Mouse (Mus musculus) thymus, postnatal 25 days (tissue): ENCODE measurements at regions not wholly inside any gene's neighbourhood (a gene's known extent, or its start where the extent isn't known, plus 50 kb on each side); places are given as distances from the start of the nearest gene placed in this dataset.
A peak's percentile ranks its signal among the peaks of the same experiment; 100 is the strongest.

ENCODE experiments used
- DNase-seq: peaks from one replicate; pipeline ENCODE4 v3.0.0; 2022

DNA sequence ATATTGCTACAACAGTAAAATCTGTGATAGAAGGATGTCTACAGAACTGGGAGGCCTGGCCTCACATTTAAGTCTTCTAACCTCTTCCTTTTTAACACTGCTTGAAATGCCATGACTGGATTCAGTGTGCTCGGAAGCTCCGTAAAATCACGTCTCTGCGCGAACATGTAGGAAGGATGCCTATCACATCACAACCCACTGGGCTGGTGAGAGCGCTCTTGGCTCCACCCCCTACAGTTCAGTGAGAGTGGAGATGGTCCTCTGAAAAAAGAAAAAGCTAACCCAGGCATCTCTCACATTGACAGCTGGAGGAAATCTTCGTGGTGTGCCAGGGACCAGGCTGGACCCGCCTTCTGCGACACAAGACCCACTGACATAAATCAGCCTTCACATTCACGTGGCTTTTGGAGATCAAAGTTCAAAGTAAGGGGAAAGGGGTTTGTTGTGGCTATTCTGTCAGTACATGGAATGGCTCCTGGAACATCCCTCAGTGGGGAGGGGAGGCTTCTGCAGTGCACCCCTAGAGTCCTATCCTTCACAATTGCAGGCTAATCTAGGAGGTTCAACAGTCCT lies 230.8 kb upstream of the Jmjd1c start:
- DNase-seq: peak; percentile 9

- DNase-seq: no peak
Observed at GRCm38 (mm10) chr10:66871133-66871664, 224.7 kb upstream of the Jmjd1c start.

DNA sequence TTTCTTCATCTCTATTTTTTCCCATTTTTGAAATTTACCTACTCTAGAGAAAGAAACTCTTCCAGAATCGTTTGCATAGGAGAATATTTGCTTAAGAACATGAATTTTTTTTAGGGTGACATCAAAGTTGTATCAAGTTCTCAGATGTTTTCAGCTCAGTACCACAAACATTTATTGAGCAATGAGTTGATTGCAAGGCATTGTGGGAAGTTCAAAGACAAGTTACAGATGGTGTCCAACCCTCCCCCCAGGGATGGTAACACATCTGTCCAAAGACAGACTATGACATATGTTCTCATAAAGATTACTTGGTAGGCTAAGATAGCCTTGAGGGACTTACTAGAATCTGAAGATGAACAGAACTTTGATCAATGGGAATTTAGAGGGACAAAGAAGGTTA lies 224.3 kb upstream of the Jmjd1c start:
- no peak for DNase-seq

GRCm38 (mm10) chr10:66873468-66873867 lies 222.5 kb upstream of the Jmjd1c start:
- DNase-seq: no peak

DNA sequence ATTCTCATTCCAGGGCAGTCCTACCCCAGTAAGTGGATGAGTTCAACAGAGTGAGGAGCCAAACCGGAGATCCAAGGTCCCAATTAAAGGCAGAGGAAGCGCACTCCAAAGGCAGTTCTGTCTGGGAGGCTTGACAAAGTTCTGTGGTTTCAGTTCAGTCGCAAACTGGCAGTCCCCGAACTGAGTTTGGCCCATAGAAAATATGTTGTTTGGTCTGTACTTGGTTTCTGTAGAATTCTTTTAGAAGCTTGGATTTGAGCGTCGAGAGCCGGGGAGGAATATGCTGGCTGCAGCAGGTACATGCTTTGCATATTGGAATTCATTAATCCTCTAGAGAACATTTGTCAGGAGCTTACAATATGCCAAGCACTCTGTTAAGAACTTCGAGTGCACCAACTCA lies 216.9 kb upstream of the Jmjd1c start:
- DNase-seq: no peak

DNA sequence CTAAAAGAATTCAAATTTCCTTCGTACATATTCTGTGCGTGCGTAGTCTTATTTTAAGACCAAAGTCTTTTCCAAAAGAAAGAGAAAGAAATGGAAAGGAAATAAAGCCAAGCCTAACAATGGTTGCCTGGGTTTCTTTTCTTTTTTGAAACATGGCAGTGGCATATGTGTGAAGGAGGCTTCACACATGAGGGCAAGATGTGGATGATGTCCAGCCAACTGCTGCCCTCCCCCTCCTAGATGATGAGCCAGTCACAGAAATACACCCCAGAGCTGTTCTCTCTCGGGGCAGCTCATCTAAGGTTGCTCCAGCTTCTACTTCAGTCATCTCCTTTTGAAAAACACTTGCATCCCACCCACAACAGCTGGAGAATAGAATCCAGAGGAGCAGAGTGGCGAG lies 213.1 kb upstream of the Jmjd1c start:
- DNase-seq: no peak

- DNase-seq: no peak
Observed at GRCm38 (mm10) chr10:66885575-66885974, 210.3 kb upstream of the Jmjd1c start.

DNA sequence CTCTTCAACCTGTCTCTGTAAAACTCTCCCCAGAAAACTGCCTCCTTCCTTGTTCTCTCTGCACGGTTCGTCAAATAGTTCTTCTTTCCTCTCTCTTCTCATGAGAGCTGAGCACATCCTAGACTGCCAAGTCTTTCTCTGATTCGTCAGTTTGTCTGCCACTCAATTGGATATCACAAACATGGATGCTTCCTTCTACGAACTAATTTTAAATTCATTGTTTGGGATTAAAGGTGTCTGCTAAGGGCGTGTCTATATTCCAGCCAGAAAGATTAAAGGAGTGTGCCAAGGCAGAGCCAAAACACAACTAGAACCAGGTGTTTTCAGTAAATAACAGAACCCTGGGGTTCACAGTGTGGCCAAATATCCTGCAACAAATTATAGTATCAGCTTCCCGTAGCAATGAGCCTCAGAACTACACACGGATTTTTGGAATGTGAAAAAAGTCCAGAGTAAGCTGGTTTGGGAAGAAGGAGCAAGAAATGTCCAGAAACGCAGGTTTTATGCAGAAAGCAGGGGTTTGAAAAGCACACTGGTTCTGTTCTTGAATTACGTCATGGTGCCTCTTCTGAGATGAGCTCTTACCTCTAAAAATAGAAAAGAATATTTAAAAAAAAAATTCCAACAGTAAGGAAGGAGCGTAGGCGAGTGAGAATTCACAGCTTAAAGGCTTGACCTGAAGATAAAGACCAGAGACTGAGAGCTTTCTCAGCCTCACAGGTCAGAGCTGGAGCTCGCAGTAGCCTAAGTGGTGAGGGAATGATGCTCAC lies 206.0 kb upstream of the Jmjd1c start:
- no peak for DNase-seq

DNA sequence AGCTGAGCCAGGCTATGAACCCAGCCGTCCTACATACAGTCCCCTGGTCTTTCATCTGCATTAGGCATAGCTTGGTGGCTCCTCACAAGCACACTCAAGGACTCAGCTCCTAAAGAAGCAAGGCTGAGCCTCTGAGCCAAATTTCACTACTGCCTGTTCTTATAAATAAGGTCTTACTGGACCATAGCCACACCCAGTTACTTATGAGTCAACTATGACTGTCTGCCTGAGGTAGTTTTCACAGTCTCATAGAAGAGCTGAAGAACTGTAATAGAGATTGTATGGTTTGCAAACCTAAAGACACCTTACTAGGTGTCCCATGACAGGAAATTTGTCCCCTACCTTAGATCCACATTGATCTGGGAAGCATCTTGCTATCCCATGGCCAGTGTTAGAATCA lies 204.1 kb upstream of the Jmjd1c start:
- no peak for DNase-seq

- no peak for DNase-seq
Observed at GRCm38 (mm10) chr10:66893836-66894235, 202.1 kb upstream of the Jmjd1c start.

GRCm38 (mm10) chr10:66896698-66897622 lies 199.0 kb upstream of the Jmjd1c start:
- no peak for DNase-seq

DNA sequence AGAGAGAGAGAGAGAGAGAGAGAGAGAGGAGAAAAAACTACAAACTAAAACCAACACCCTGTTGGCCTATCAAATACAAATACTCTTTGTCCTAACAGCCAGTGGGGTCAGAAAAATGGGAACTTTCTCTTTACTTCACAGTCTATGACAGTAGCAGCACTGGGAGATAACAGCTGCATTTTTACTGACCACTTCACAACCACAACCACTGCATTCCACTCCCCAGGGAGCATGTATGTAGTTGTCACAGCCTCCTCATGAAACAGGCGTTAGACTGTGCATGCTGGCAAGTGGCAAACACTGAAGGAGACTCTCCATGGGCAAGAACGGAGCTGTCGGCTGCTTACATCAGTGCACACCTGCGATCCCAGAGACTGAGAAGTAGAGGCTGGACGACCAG lies 196.2 kb upstream of the Jmjd1c start:
- no peak for DNase-seq

DNA sequence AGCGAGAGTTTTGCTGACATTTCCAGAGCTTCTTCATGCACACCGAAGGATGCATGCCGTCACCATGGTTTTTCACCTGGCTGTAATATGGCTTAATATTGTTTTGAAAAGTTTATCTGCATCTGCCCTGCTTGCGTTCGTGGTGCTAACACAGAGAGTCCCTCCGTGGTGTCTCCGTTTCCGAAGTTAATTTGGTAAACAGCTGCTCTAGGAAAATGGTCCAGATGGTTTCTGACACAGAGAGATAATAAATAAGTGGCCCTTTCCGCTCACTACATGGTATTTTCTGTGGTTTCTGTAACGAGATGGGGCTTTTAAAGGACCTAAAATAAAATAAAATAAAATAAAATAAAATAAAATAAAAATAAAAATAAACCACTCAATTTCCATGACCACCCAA lies 195.1 kb upstream of the Jmjd1c start:
- DNase-seq: no peak

GRCm38 (mm10) chr10:66901873-66902272 lies 194.1 kb upstream of the Jmjd1c start:
- no peak for DNase-seq

GRCm38 (mm10) chr10:66904552-66905367 lies 191.2 kb upstream of the Jmjd1c start:
- no peak for DNase-seq

DNA sequence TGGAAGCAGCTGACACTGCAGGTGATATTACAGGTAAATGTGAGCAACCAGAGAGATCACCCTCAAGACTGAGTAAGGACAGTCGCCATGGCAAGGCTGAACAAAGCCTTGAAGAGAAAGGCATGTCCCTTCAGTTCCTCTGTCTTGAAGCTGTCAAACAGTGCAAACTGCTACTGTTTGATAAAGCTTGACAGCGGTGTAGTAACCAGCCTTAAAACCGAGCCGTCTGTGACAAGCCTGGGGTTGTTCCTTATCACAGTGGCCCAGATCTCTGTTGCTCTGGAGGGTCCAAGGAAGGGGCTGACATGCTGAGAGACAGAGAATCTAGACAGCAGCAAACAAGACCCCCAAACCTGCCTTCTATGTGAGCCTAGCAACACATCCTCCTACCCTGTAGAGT lies 188.1 kb upstream of the Jmjd1c start:
- no peak for DNase-seq

- DNase-seq: peak; percentile 53
Observed at GRCm38 (mm10) chr10:66909204-66909889, 186.6 kb upstream of the Jmjd1c start.

- DNase-seq: no peak
Observed at GRCm38 (mm10) chr10:66909905-66910681, 185.8 kb upstream of the Jmjd1c start.

DNA sequence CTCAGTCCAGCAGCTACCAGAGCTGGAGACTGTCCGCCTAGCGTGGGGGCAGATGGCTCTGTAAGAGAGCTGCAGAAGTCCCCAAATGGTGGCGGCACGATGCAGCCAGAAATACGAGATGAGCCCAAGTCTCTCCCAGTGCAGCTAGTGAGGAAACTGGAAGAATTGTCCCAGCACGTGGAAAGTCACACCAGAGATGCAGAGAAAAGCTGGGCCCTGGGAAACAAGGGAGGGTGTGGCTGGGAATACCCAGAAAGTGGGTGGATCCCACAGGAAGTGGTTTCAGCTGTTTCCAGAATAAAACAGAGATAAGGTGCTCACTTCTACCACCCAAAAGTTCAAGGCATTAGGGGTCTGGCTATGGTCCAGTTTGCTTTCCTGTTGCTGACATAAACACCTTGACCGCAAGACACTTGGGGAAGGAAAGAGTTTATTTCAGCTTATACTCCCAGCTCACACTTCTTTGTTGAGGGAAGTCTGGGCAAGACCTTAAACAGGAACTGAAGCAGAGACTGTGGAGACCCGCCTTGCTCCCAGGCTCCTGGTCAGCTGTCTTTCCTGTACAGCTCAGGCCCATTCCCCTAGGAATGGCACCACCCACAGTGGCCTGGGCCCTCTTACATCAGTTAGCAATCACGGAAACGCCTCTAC lies 184.5 kb upstream of the Jmjd1c start:
- DNase-seq: no peak

GRCm38 (mm10) chr10:66912440-66912839 lies 183.5 kb upstream of the Jmjd1c start:
- no peak for DNase-seq

GRCm38 (mm10) chr10:66913187-66913586 lies 182.7 kb upstream of the Jmjd1c start:
- DNase-seq: no peak
